Mouse (Mus musculus) stomach, postnatal 0 days (tissue): ENCODE results near the gene Myt1.

Experiments used
- CTCF ChIP-seq: IDR thresholded peaks from 2 replicates; pipeline ENCODE4 v1.5.1; 2016; ENCODE audit warnings: antibody characterized with exemption, low read depth, mild to moderate bottlenecking, moderate library complexity
- EP300 ChIP-seq: optimal IDR thresholded peaks from 2 replicates; pipeline ENCODE3; 2016; ENCODE audit warnings: antibody characterized with exemption

GRCm38 (mm10) chr2:181837372-181838292 is 74.5 kb downstream of the Myt1 start, which contains the start of gene Pcmtd2:
- TF ChIP-seq CTCF (no peak), EP300 (no peak)
